Mouse (Mus musculus) CH12.LX (cell line): Measurements from ENCODE around the gene Phykpl. TPM values are rescaled to one million over a fixed set of nuclear protein-coding genes. Genes with fewer than 3 reads are reported as not detected.

Experiments
- DNase-seq: peaks from one replicate; pipeline ENCODE4 v3.0.0-alpha.2; 2013; ENCODE audit errors: extremely low read depth
- H3K27ac ChIP-seq: 2 replicates; pipeline ENCODE4 v1.5.1; 2012; ENCODE audit warnings: low read depth, mild to moderate bottlenecking, control low read depth, moderate library complexity; ENCODE audit not compliant: insufficient read depth
- H3K27me3 ChIP-seq: replicated peaks from 2 replicates; pipeline ENCODE3; 2012; ENCODE audit warnings: inconsistent platforms
- H3K36me3 ChIP-seq, 2 experiments: replicated peaks in 1 of 2; 2 replicates each; pipeline versions ENCODE3 to v1.6.1; 2012; ENCODE audit warnings: inconsistent platforms in 1 of 2, low read length in 1 of 2, mild to moderate bottlenecking in 1 of 2, mixed read lengths in 1 of 2, moderate library complexity in 1 of 2; ENCODE audit not compliant: control insufficient read depth in 1 of 2, insufficient read depth in 1 of 2
- H3K4me1 ChIP-seq, 2 experiments: 2 replicates each; pipeline ENCODE4 v1.6.1; 2012; ENCODE audit warnings: inconsistent platforms in 1 of 2, moderate library complexity in 1 of 2; ENCODE audit not compliant: insufficient read depth in 2 of 2, control insufficient read depth in 1 of 2
- H3K4me2 ChIP-seq: 2 replicates; pipeline ENCODE4 v1.6.1; 2012; ENCODE audit warnings: low read depth, mild to moderate bottlenecking, control low read depth; ENCODE audit not compliant: poor library complexity, insufficient read depth, severe bottlenecking
- H3K4me3 ChIP-seq, 3 experiments: fragments of 150-350 bp in 1 of 3; sonication (generic) in 1 of 3; replicated peaks in 1 of 3; 2 replicates each; pipeline versions ENCODE3 to v1.5.1; 2011 to 2012; ENCODE audit warnings: low read depth in 2 of 3, low read length in 2 of 3, mild to moderate bottlenecking in 2 of 3, moderate library complexity in 2 of 3, control low read depth in 1 of 3, improper control_type of control experiment in 1 of 3, inconsistent platforms in 1 of 3, mixed read lengths in 1 of 3; ENCODE audit not compliant: poor library complexity in 1 of 3
- H3K79me2 ChIP-seq: replicated peaks from 2 replicates; pipeline ENCODE4 v1.6.1; 2012; ENCODE audit warnings: mild to moderate bottlenecking, moderate library complexity; ENCODE audit not compliant: control insufficient read depth, poor library complexity, insufficient read depth, severe bottlenecking; ENCODE audit errors: extremely low read depth
- H3K9ac ChIP-seq: 2 replicates; pipeline ENCODE4 v1.6.1; 2012; ENCODE audit warnings: low read depth, mild to moderate bottlenecking, control low read depth, moderate library complexity; ENCODE audit not compliant: insufficient read depth
- H3K9me3 ChIP-seq: replicated peaks from 2 replicates; pipeline ENCODE3; 2012; ENCODE audit warnings: low read length, inconsistent platforms, mixed read lengths
- E2F4 ChIP-seq: IDR thresholded peaks from 2 replicates; pipeline ENCODE4 v1.6.1; 2011; ENCODE audit warnings: low read depth, low read length, improper control_type of control experiment; ENCODE audit not compliant: insufficient replicate concordance
- ELF1 ChIP-seq: IDR thresholded peaks from 2 replicates; pipeline ENCODE4 v1.6.1; 2014; ENCODE audit warnings: low read depth, mild to moderate bottlenecking, inconsistent platforms, low read length, improper control_type of control experiment
- EP300 ChIP-seq: IDR thresholded peaks from 2 replicates; pipeline ENCODE4 v1.6.1; 2011; ENCODE audit warnings: low read length, improper control_type of control experiment
- ETS1 ChIP-seq: conservative IDR thresholded peaks from 2 replicates; pipeline ENCODE4 v1.6.1; 2012; ENCODE audit warnings: low read depth, mild to moderate bottlenecking, inconsistent platforms, low read length, improper control_type of control experiment, moderate library complexity
- GABPA ChIP-seq: IDR thresholded peaks from 2 replicates; pipeline ENCODE4 v1.6.1; 2012; ENCODE audit warnings: low read depth, low read length, improper control_type of control experiment, inconsistent platforms; ENCODE audit not compliant: insufficient replicate concordance
- HCFC1 ChIP-seq: IDR thresholded peaks from 2 replicates; pipeline ENCODE4 v1.6.1; 2012; ENCODE audit warnings: low read depth, mild to moderate bottlenecking, inconsistent platforms, low read length, improper control_type of control experiment
- IRF4 ChIP-seq: IDR thresholded peaks from 2 replicates; pipeline ENCODE4 v1.6.1; 2014; ENCODE audit warnings: low read depth, mild to moderate bottlenecking, inconsistent platforms, low read length, improper control_type of control experiment
- JUN ChIP-seq: IDR thresholded peaks from 2 replicates; pipeline ENCODE4 v1.6.1; 2011; ENCODE audit warnings: low read depth, mild to moderate bottlenecking, low read length, improper control_type of control experiment, moderate library complexity; ENCODE audit not compliant: insufficient read depth
- MAX ChIP-seq: IDR thresholded peaks from 2 replicates; pipeline ENCODE4 v1.6.1; 2011; ENCODE audit warnings: low read length, improper control_type of control experiment
- MAZ ChIP-seq: IDR thresholded peaks from 2 replicates; pipeline ENCODE4 v1.6.1; 2012; ENCODE audit warnings: low read depth, mild to moderate bottlenecking, inconsistent platforms, low read length, improper control_type of control experiment, moderate library complexity
- MEF2A ChIP-seq: IDR thresholded peaks from 2 replicates; pipeline ENCODE4 v1.6.1; 2014; ENCODE audit warnings: low read depth, mild to moderate bottlenecking, inconsistent platforms, low read length, improper control_type of control experiment, borderline replicate concordance
- NELFE ChIP-seq: IDR thresholded peaks from 2 replicates; pipeline ENCODE4 v1.6.1; 2011; ENCODE audit warnings: low read depth, low read length, improper control_type of control experiment
- NRF1 ChIP-seq: IDR thresholded peaks from 2 replicates; pipeline ENCODE4 v1.6.1; 2014; ENCODE audit warnings: low read depth, mild to moderate bottlenecking, inconsistent platforms, low read length, improper control_type of control experiment, moderate library complexity
- POLR2A ChIP-seq: IDR thresholded peaks from 2 replicates; pipeline ENCODE4 v1.6.1; 2011; ENCODE audit warnings: low read depth, mild to moderate bottlenecking, improper control_type of control experiment, low read length
- RCOR1 ChIP-seq: conservative IDR thresholded peaks from 2 replicates; pipeline ENCODE4 v1.6.1; 2012; ENCODE audit warnings: low read depth, mild to moderate bottlenecking, inconsistent platforms, low read length, improper control_type of control experiment
- TBP ChIP-seq: conservative IDR thresholded peaks from 2 replicates; pipeline ENCODE4 v1.6.1; 2011; ENCODE audit warnings: low read depth, low read length, improper control_type of control experiment
- TCF12 ChIP-seq: IDR thresholded peaks from 2 replicates; pipeline ENCODE4 v1.6.1; 2014; ENCODE audit warnings: low read depth, mild to moderate bottlenecking, inconsistent platforms, low read length, improper control_type of control experiment
- USF2 ChIP-seq: conservative IDR thresholded peaks from 2 replicates; pipeline ENCODE4 v1.6.1; 2011; ENCODE audit warnings: low read depth, low read length, improper control_type of control experiment
- ZC3H11A ChIP-seq: IDR thresholded peaks from 2 replicates; pipeline ENCODE4 v1.6.1; 2012; ENCODE audit warnings: low read depth, mild to moderate bottlenecking, inconsistent platforms, low read length, improper control_type of control experiment
- ZMIZ1 ChIP-seq: IDR thresholded peaks from 2 replicates; pipeline ENCODE4 v1.6.1; 2012; ENCODE audit warnings: low read depth, mild to moderate bottlenecking, inconsistent platforms, low read length, improper control_type of control experiment
- dilution Hi-C: fragments of 300-500 bp; cut with MboI; formaldehyde crosslinking; loops from 2 replicates; pipeline ENCODE4 v1.14.3; 2020; ENCODE audit warnings: low sequenced_read_pairs; ENCODE audit not compliant: extremely low pct_unique_long_range_greater_than_20kb, extremely low pct_ligation_motif_present
- in situ Hi-C: fragments of 300-500 bp; cut with MboI; formaldehyde crosslinking; loops from 3 replicates; pipeline ENCODE4 v1.14.3; 2019; ENCODE audit warnings: low sequenced_read_pairs, low pct_ligation_motif_present, low pct_unique_long_range_greater_than_20kb, mixed read lengths
- polyA plus RNA-seq: library from polyadenylated mRNA; unstranded; fragments of >175 nt; gene quantifications from 2 replicates; pipeline ENCODE4 v1.2.1, GENCODE M21; 2012; ENCODE audit warnings: low read depth; ENCODE audit not compliant: insufficient read length
- total RNA-seq, 2 experiments: library from RNA; depleted of rRNA; stranded (reverse); fragments of 300-350 nt in 1 of 2; fragments of >200 nt in 1 of 2; gene quantifications; 2 replicates each; pipeline ENCODE4 v1.2.3; 2012 to 2014

Gene Phykpl
- total and polyA plus RNA-seq, 3 experiments: 25.2 to 44.0 (median 30.9) TPM

GRCm38 (mm10) chr11:51545811-51546210, 38.7 kb upstream of the Phykpl start:
- dilution Hi-C loops (no loop called here), in situ Hi-C loops (loop anchor here (25.0 kb wide), 1 partner anchor 609 kb away; the partner anchor contains the start of genes 4933414I15Rik and Zfp354b)
- DNase-seq: no peak

GRCm38 (mm10) chr11:51551253-51551652, 33.3 kb upstream of the Phykpl start:
- H3K36me3 ChIP-seq: no peaks in the 10 kb centered on the region
- TF ChIP-seq NRF1 (no peak), ELF1 (no peak), MAX (no peak), TCF12 (no peak), POLR2A (no peak), GABPA (no peak)
- H3K4me1 ChIP-seq: peaks cover 10 to 12% of the 10 kb centered on the region in 2 experiments
- peaks cover 61% of the 10 kb centered on the region for H3K27me3 ChIP-seq
- in situ Hi-C loops: no loop called here
- no peaks in the 10 kb centered on the region for H3K79me2 ChIP-seq
- no peak overlapping the region for H3K9ac ChIP-seq
- no peak for DNase-seq
- no peak overlapping the region for H3K4me2 ChIP-seq
- no peak overlapping the region for H3K27ac ChIP-seq
- H3K4me3 ChIP-seq: no peak overlapping the region
- H3K9me3 ChIP-seq: no peaks in the 10 kb centered on the region
- dilution Hi-C loops: no loop called here

More at GRCm38 (mm10) chr11:51545811-51546210, 38.7 kb upstream of the Phykpl start:
- Histone ChIP-seq H3K79me2 (no peaks in the 10 kb centered on the region), H3K4me1 (peaks cover 2 to 7% of the 10 kb centered on the region in 2 experiments; a peak in 3 of 4 replicates), H3K27me3 (peaks cover 60% of the 10 kb centered on the region), H3K9me3 (no peaks in the 10 kb centered on the region), H3K9ac (no peak overlapping the region), H3K4me2 (no peak overlapping the region), H3K36me3 (no peaks in the 10 kb centered on the region), H3K27ac (no peak overlapping the region), H3K4me3 (no peak overlapping the region)
- no peak for TF ChIP-seq GABPA
- no peak for TF ChIP-seq E2F4
- TF ChIP-seq MEF2A: no peak
- no peak for TF ChIP-seq RCOR1
- no peak for TF ChIP-seq USF2
- TF ChIP-seq NELFE: no peak
- no peak for TF ChIP-seq ETS1
- no peak for TF ChIP-seq ZMIZ1
- no peak for TF ChIP-seq HCFC1
- no peak for TF ChIP-seq ZC3H11A
- no peak for TF ChIP-seq TBP
- TF ChIP-seq IRF4: no peak
- TF ChIP-seq POLR2A: no peak
- no peak for TF ChIP-seq EP300
- no peak for TF ChIP-seq JUN
- no peak for TF ChIP-seq MAZ
